Mouse (Mus musculus): ENCODE data around the gene Rab23.

DNA sequence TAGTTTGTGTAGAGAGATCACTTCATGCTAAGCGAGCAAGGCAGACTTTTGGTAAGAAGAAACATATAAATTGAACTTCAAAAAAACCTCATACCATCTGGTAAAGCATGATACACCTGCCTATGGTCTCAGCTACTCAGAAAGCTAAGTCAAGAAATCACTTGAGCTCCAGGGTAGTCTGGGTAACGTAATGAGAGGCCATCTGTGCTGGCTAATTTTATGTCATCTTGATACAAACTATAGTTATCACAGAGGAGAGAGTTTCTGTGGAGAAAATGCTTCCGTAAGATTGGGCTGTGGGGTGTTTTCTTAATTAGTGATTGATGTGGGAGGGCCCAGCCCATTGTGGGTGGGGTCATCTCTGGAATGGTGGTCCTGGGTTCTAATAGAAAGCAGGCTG is 25.8 kb upstream of the Rab23 start:
- TF ChIP-seq POLR2A (IDR thresholded peaks at IDR 0.05; ENCODE audit: borderline replicate concordance, control insufficient read depth, low read depth, low read length) (no peak), CTCF (IDR thresholded peaks at IDR 0.05; ENCODE audit: control insufficient read depth, insufficient read depth, low read length) (no peak)
